Mouse (Mus musculus): ENCODE data around the gene Nup205.

Nup205 gene

DNA sequence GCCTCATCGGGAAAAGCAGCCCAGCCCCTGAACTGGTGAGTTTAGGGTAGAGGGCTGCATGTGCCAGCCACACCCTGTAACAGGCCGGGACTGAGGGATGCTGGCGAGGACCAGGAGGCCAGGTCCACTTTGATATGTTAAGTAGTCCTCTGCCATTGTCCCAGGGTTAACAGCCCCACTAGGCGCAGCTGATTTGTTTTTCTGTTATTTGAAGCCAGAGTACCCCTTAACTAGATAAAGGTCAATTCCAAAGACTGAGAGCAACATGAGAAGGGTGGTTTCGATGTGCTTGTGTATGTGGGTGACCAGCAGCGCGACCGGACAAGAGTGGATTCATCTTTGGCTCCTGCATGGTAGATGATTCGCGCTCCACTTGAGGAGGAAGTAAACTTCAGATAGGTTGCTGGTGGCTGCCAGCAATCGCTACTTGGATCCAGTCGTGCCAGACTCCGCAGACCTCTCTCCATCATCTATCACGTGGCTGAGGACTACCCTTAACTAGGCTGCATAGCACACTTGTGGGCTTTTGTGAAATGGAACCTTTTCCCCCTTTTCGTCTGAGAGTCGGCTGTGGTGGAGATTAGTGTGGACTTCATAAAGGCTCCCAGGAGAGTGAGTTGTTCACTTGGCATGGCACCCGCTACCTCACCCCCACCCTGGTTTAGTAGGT lies 74.7 kb downstream of the Nup205 start:
- DNase-seq: no peak

DNA sequence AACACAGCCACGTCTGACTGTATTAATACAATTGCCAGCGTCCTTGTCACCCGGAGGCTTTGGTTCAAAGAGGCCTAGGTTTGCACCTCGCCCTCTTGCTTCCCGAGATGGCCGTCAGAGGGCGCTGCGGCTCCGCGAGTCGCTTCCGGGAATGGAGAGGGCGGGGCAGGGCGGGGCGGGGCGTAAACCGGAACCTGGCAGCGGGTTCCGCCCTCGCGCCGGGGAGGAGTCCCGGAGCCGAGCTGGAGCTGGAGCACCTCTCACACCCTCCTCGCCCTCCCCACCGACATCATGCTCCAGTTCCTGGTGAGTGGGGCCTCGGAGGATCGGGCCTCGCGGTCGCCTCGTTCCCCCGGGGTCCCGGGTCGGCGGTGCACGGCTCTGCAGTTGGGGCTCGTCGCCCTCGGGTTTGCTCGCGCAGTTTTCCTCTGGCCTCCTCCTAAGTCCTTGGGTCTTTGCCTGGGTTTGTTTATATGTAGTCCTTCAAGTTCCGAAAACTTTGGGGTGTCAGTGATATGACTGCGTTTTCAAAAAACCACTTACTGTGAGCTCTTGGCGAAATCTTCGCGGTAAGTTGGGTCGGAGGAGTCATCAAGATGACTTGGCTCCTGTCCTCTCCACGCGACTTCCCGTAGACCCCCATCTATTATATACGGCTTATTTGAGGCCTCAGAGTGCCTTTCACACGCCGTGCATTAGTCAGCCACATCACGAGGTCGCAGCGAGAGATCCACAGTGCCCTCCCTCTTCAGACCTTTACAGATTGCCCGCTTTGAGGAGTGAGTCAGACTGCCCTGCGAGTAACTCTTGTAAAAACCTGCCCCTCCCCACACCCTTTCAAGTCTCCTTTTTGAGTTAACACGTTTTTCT lies 75.5 kb downstream of the Nup205 start:
- peak; percentile 80 to 81 for DNase-seq

DNA sequence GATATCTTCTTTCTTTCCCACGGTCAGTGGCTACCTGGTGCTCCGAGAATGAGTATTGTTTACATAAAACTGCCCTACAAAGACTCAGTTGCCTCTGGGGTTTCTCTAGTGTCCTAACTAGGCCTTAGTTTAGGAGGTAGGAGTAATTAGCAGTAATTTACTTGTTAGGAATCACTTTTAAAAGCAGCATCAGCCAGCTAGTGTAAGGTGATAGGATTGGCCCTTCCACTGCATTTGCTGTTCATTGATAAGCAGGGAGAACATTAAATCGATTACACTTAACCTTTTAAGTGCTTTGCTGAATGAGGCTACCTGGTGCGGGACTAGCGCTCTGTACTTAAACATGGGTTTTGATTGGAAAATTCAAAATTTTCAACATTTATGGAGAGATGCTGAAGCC lies 76.3 kb downstream of the Nup205 start:
- DNase-seq: no peak

DNA sequence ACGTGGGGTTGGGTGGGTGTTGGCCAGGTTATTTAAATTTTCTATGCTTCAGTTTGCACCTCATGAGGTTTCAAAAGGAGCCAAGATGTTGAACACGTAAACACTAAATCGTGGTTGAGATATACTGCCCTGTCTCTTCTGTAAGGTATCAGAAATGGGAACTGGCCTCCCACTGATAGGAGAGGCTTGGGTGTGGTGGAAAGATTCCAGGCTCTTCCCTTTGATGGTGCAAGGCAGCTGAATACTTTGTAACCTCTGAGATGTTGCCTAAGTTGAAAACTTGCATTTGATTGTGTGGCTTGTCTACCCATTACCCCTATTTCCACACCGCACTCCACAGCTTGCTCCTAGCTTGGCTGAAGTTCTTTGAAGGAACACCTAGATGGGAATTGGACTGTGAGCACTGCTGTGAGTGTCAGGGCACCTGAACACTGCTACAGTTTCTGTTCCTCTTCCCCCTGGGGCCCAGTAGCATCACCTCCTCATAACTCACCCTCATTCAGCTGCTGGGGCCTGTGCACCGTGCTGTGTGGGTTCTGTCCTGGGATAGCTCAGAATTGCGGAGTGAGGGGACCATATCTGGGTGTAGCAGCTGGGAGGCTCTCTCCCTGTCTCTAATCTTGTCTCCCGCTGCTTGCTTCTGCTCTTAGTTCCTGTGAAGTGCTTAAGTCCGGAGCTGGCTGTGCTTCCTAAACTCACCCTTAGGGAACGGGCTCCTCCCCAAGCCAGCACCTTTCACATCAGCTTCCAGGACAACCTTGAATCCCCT lies 77.1 kb downstream of the Nup205 start:
- no peak for DNase-seq

DNA sequence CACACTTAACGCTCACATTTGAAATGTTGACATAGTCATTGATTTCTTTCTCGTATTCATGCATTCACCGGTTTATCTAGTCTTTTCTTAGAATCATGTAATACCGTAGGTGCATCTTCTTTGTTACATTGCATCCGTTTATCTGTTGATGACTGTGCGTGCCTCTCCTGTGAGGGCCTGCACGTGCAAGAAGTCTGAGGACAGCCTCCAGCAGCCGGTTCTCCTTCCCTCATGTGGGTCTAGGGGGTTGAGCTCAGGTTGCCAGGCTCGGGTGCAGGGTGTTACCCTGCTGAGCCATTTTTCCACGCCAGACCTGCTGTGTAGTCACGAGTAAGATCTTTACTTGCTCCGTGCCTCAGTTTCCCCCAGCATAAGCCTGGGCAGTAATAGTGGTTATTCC lies 77.8 kb downstream of the Nup205 start:
- no peak for DNase-seq

DNA sequence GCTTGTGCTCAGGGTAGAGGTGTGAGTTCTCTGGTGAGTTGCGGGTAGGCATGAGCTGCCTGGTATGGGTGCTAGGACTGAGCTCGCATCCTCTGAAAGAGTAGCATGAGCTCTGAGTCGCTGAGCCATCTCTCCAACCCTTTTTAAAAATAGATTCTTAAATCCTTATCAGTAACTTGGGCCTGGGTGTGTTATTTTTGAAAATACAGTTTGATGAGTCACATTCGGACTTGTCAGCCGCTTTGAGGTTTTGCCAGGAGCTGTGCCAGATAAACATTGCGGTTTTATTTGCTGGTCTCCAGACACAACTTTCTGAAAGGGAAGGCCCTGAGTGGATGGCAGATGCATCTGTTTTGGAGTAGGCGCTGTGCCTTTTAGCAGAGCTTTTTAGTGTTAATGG lies 79.5 kb downstream of the Nup205 start:
- DNase-seq: no peak

DNA sequence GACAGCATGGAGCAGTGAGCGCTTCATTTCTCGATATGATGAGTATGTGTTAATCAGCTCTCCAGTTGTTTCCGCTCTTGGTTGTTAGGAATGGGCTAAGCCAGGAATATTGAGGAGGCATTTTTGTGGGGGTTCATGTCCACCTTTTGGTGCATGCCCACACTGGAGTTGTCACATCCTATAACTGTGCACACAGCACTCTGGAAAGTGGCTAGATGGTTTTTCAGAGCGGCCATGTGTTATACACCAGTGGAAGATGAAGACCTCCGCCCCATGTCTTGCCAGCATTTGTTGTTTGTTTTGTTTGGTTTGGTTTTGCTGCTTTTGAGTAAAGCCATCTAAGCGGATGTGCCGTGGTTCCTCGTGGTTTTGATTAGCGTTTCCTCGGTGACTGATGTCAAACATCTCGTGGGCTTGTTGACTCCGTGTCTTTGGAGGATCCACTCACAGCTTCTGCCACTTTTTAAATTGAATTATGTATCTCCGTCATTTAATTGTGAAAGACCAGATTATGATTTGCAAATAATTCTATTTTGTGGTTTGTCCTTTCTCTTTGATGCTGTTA lies 80.5 kb downstream of the Nup205 start:
- no peak for DNase-seq

DNA sequence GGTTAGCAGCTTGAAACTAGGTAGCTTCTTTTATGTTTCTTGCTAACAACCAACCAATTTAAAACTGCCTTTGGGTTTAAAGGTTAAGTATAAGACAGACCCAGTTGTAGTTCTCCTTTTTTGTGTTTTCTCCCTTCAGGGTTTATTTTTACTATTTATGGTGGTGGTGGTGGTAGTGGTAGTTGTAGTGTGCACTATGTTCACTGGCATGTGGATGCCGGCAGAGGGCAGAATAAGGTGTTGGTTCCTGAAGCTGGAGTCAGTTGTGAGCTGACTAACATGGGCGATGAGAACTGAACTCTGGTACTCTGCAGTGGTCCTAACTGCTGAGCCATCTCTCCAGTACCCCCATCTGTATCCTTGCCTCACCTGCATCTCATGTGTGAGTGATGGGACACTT lies 81.7 kb downstream of the Nup205 start:
- no peak for DNase-seq

DNA sequence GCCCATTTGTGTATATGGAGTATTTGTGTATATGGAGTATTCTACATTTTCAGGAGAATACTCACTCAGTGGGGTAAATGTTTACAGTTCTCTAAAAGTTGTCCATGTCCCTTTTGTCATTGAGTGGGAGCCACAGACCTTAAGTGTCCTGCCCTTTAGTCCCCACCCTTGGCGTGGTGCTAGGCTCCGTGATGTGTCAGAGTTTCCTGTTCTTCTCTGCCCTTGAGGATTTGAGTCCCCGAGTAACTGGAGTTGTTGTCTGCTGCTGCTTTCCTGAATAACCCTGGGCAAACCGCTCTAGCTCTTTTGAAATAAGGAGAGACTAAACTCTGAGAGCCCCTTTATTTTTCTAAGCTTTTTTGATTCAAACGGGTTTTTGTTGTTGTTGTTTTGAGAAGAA lies 82.3 kb downstream of the Nup205 start:
- DNase-seq: no peak

DNA sequence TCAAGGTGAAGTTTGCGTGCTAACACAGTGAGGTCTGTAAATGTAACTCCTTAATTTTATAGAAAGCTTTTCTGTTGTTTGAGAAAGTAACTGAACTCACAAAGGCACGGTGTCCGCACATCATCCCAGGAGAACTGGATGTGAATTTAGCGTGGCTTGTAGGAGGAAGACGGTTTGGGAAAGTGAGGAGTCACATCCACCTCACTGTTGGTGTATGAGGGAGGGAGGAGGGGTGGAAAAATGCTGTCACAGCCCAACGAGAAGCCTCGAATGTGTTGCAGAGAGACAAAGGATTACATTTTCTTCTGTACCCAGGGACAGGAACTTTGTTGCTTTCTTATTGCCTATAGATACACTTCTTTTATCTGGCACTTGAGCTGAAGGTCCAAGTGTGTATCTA lies 83.3 kb downstream of the Nup205 start:
- DNase-seq: no peak

DNA sequence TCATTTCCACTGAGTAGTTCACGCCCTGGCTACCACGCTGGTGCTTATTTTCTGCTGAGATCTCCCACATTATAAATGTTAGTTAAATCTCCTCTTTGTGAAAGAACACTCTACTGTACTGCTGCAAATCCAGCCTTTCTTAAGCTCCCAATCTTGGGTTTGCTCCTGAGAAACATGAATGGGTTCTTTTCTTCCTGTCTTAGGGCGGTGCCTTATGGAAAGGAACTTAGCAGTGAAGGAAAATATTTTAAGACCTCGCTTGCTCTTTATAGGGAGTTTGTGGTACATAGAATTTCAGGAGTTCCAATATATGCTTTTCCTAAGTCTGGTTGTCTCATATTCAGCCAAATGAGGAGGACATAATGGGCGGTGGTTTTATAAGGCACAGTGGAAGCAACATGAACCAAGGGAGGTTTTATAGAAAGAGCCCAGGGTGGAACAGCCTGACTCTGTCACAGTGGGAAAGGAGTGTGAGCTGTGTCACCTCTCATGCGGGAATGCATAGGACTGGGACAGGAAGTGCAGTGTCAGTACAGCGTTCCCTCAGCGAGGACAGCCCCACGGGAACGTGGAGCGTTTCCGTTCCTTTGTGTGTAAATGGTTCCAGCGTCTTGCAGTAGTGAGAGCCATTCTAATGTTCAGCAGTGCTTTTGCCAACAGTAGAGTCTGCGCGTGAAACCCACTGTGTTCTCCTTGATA lies 88.5 kb downstream of the Nup205 start:
- DNase-seq: no peak

DNA sequence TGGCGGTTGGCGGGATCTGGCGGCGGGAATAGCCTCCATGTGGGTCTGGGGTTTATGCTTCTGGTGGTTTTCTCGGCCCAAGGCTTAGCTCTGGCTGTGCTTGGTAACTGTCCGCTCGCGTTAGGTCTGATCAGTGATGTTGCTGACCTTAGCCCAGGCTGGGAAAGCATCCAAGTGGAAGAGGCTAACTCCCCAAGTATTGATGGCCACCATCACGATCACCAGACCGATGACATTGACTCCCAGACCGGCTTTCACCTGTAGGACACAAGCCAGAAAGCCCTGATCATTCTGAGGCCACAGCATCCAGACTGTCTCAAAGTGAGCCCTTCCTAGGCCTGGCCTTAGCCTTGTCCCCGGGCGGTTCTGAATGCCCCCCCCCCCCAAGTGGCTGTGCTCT lies 91.5 kb downstream of the Nup205 start:
- DNase-seq: no peak

DNA sequence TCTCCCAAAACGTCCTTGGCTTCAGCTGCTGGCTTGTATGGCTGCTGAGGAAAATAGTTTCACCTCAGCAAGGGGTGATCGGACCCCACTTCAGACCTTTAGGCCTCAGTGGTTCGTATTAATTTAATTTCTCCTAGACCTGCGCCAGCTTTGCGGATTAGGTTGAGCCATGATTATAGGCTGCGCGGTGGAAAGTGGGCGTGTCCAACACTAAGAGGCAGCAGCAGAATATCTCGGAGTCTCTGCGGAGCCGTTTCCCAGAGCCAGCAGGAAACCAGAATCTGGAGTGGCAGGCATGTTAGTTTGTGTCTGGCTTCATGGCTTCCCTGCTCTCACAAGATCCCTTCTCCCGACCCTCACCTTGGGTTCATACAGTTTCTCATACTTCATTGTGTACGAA lies 92.4 kb downstream of the Nup205 start:
- no peak for DNase-seq

DNA sequence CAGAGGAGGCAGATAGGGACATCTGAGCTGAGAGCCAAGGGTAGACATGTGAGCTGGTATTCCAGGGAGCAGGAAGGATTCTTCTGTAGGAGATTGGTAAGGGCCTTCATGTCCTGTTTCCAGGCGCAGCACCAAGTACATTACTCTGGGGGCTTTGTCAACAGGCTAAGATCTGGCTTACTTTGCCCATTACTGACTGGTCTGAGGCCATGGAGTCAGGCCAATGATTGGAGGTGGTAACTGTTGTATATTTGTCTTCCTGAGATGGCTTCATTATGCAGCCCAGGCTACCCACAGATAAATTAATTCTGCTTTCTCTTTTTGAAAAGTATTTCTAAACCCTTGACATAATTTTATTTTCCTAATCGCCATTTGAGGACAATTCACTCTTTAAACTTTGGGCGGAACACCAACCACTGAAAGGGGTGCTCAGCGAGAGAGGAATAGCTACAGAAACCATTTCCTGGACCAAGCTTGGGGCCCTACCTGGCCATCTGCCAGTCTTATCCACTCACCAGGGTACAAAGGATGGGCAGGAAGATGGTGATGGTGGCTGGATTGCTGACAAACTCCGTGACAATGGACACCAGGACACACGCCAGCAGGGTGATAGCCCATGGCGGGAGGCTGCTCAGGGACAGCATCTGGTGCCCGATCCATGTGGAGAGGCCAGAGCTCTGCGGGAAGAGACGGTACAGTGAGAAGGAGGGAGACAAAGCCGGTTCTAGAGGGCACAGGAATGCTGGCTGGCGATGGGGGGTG lies 94.1 kb downstream of the Nup205 start:
- no peak for DNase-seq

DNA sequence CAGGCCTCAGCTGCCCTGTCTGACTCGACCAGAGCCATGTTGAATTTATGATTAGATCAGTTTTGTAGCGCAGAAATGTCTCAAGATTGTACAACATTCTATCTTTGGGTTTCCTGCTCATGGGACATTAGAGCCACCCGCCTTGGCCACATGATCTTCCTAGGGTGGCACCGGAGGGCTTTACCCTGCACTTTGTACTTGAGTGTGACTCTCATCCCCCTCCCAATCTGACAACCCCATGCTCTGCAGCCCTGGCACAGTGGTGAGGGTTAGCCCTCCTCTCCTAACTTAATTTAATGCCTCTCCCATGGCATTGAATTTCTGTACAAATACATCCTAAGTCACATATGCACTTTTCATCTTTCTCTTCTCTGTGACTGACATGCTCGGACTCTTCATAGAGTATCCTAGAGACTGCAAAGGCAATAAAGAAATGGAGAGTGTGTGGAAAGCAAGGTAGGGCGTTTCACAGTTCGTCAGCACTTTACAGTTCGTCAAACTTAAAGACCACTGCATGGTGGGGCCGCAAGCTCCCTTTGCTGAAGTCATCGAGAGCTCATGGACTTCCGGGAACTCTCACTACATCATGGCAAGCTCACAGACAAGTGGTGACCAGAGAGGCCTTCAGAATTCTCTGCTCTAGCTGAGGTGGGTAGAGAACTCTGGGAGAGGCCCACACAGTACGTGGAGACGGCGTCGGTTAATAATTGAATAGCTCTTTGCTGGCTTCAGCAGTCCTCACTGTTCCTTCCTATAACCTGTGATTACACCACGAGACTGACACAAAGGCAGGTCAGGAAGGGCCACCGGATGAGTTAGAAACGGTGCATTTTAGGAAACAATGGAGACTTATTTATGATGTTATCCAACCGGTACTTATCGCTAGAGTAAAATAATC lies 94.9 kb downstream of the Nup205 start:
- no peak for DNase-seq

DNA sequence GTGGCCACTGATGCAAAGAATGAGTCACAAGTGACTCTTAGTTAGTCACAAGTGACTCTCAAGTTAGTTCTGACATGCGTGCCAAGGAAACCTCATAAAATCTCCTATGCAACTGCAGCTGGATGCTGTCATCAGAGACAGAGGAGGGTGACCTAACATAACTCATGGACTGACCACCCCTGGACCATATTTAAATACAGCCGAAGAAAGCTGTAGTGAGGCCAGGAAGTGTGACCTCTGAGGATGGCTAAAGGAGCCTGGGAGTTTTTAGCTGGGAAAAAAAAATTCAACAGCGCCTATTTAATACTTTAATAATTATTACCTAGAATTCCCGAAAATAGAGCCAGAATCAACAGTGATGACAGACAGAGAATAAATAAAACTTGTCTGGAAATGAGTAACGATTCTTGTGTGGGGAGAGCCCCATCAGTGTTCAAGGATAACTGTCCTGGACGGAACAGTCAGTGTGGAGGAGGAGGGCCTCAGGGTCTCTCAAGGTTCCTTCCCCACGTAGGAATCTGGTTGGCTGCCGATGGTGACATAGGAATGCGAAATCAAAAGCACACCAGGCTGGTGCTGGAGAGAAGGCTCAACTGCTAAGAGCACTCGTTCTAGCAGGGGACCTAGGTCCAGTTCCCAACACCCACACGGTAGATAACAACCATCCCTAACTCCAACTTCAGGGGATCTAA lies 96.3 kb downstream of the Nup205 start:
- no peak for DNase-seq

DNA sequence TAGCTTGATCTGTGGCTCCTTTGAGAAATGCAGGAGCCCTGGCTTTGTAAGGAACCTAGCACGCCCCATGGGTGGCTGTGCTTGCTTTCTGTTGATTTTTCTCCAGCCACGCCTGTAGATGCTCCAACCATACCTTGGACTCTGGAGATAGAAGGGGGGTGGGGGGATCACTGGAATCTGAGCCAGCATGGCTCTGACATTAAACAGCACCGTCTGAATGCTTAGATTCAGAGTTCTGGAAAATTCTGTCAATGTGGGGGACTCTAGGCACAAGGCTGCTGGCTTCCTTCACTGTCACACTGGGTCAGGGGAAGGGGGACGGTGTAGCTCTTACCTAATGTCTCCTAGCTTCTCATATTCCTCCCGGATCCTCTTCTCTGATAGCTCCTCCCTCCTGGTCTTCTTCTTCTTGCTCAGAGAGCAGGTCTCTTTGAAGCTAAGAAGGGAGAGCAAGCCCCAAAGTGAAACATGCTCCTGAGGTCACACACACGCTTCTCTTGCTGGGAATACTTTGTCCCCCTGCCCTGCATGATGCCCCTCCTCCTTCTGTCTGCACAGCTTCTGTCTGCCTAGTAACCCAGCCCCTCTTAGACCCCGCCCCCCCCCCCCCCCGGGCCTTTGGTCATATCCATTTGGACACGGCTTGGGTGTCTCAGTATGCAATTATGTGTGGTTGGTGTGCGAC lies 100.8 kb downstream of the Nup205 start:
- no peak for DNase-seq

DNA sequence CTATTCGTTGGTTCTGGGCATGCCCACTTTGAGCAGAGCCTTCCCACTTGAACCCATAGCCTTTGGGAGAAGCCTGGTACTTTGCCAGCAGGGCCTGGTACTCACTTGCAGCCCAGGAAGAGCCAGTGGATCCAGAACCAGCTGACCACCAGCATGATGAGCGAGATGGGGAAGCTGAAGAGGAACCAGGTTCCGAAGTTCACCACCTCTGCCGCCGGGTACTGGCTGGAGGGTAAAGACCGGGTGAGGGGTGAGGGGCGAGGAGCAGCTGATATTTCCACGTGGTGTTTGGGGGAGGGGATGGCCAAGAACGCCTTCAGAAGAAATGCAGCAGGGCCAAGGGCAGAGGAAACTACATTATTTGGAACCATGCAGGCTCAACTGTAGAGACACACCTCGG lies 102.1 kb downstream of the Nup205 start:
- DNase-seq: no peak

DNA sequence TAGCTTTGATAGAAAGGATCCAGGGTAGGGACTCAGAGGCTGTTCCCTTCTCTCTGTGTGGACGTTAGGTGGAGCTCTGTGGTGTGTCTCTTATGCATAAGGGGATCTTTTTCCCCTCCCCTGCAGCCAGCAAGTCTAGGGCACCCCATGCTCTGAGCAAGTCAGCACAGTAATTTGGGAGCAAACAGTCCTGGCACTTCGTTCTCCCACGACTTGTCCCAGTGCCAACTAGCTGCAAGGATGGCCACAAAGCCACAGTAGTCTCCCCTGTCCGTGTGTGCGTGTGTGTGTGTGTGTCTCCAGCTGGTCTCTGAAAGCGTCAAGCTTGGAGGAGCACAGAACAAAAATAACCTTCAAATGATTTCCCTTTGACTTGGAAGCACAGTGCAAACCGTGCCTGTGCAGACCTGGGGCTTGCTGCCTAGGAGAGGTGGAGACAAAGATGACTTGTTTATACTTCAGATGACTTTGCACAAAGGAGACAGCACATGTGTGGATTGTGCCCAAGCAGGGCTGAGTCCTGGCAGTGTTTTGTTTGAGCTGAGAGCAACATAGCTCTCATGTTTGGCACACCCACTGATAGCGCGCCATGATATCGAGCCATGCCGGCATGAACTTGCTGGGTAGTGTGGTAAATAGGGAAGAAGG lies 111.0 kb downstream of the Nup205 start:
- no peak for DNase-seq
